Mouse (Mus musculus) intestine, embryonic 14.5 days (tissue): ENCODE results near the gene Inka1. TPM values are rescaled to one million over a fixed set of nuclear protein-coding genes. Genes with fewer than 3 reads are reported as not detected.
A peak's percentile ranks its signal among the peaks of the same experiment; 100 is the strongest.

Experiments
- ATAC-seq: fragments of 200-750 bp; cut with Nextera tagmentation; replicated peaks from 2 replicates; pipeline ENCODE4 v1.8.0; 2017; ENCODE audit warnings: low read depth, moderate number of reproducible peaks, moderate TSS enrichment, moderate library complexity; ENCODE audit not compliant: low FRiP score, low TSS enrichment
- DNase-seq: peaks from one replicate; pipeline ENCODE4 v3.0.0-alpha.2; 2018; ENCODE audit warnings: low spot score
- H3K27ac ChIP-seq: fragments of 300-500 bp; sonication (generic); 2 replicates; pipeline ENCODE4 v1.5.1; 2014; ENCODE audit warnings: low read depth, mild to moderate bottlenecking, control low read depth
- H3K27me3 ChIP-seq: fragments of 300-500 bp; sonication (generic); replicated peaks from 2 replicates; pipeline ENCODE4 v1.6.1; 2014; ENCODE audit warnings: low read length, control low read depth; ENCODE audit not compliant: control insufficient read depth, insufficient read depth
- H3K36me3 ChIP-seq: fragments of 300-500 bp; sonication (generic); 2 replicates; pipeline ENCODE4 v1.6.1; 2014; ENCODE audit warnings: low read length, control low read depth; ENCODE audit not compliant: control insufficient read depth, insufficient read depth
- H3K4me1 ChIP-seq: fragments of 300-500 bp; sonication (generic); replicated peaks from 2 replicates; pipeline ENCODE4 v1.6.1; 2014; ENCODE audit warnings: low read length, control low read depth, mixed read lengths; ENCODE audit not compliant: control insufficient read depth, insufficient read depth
- H3K4me2 ChIP-seq: fragments of 300-500 bp; sonication (generic); 2 replicates; pipeline ENCODE4 v1.6.1; 2014; ENCODE audit warnings: low read length
- H3K4me3 ChIP-seq: fragments of 300-500 bp; sonication (generic); 2 replicates; pipeline ENCODE4 v1.5.1; 2014; ENCODE audit warnings: low read depth, low read length, control low read depth, mixed read lengths
- H3K9ac ChIP-seq: fragments of 300-500 bp; sonication (generic); 2 replicates; pipeline ENCODE4 v1.6.1; 2014; ENCODE audit warnings: mild to moderate bottlenecking, low read length
- H3K9me3 ChIP-seq: fragments of 300-500 bp; sonication (generic); 2 replicates; pipeline ENCODE4 v1.6.1; 2016; ENCODE audit warnings: low read length, control low read depth; ENCODE audit not compliant: control insufficient read depth
- WGBS: fragments of 180-500 bp; shearing (Covaris S2); extraction: QIAGEN DNeasy Blood & Tissue Kit; methylation state at CpG from one replicate; pipeline ENCODE4 v1.1.7; 2014; 5-methylcytosine and 5-hydroxymethylcytosine counted together
- polyA plus RNA-seq: library from polyadenylated mRNA; unstranded; fragments of >200 nt; fragmentation: Nextera tagmentation; extraction: Ambion mirVana; gene quantifications from 2 replicates; pipeline ENCODE4 v1.2.1, GENCODE M21; 2014

Gene Inka1
- polyA plus RNA-seq, 1 experiment from 2014 or later = 58.7 TPM

GRCm38 (mm10) chr9:107981684-107982605 is 3.7 kb downstream of the Inka1 start:
- H3K4me3 ChIP-seq = peak overlapping the region; percentile 80
- H3K4me2 ChIP-seq = peak overlapping the region; percentile 65
- no peaks in the 10 kb centered on the region for H3K9me3 ChIP-seq
- H3K27ac ChIP-seq = peak overlapping the region; percentile 100
- peaks cover 30% of the 10 kb centered on the region for H3K4me1 ChIP-seq
- 0 out of 2 replicates have a peak, but pooled peaks cover 5% of the 10 kb centered on the region for H3K36me3 ChIP-seq
- ATAC-seq (peak; percentile 26; the same call in 1 of the 2 replicates), DNase-seq (peak; percentile 76)
- WGBS = 18% methylated on average over 6 of the region's 7 CpGs
- H3K9ac ChIP-seq = peak overlapping the region; percentile 38
- no peaks in the 10 kb centered on the region for H3K27me3 ChIP-seq

- ATAC-seq (no peak), DNase-seq (no peak)
- Histone ChIP-seq H3K27ac (no peak overlapping the region), H3K9me3 (no peaks in the 10 kb centered on the region), H3K9ac (no peak overlapping the region), H3K27me3 (no peaks in the 10 kb centered on the region), H3K36me3 (no peaks in the 10 kb centered on the region), H3K4me3 (no peak overlapping the region), H3K4me1 (peaks cover 31% of the 10 kb centered on the region), H3K4me2 (no peak overlapping the region)
- 90% methylated on average over 12 of the region's 12 CpGs for WGBS
These were observed 6.9 kb downstream of the Inka1 start for GRCm38 (mm10) chr9:107978815-107979214.

GRCm38 (mm10) chr9:107975399-107976386 is 10.0 kb downstream of the Inka1 start, which contains the start of gene Uba7:
Gene Uba7, plus strand, starts transcription at chr9:107975505.
- no peak; the same call in 1 of the 2 replicates for ATAC-seq
- Histone ChIP-seq H3K9ac (0 out of 2 replicates have a peak within 1 kb of the TSS, but pooled peaks have one; percentile 5), H3K27me3 (no peaks in the 10 kb centered on the region), H3K27ac (peak within 1 kb of the TSS; percentile 54), H3K4me3 (0 out of 2 replicates have a peak within 1 kb of the TSS, but pooled peaks have one; percentile 6), H3K4me2 (peak within 1 kb of the TSS; percentile 34), H3K4me1 (peaks cover 12% of the 10 kb centered on the region), H3K9me3 (no peaks in the 10 kb centered on the region), H3K36me3 (peaks cover 13% of the 10 kb centered on the region)
- peak; percentile 62 for DNase-seq
- 63% methylated on average over 12 of the region's 12 CpGs for WGBS

- H3K9ac ChIP-seq = no peak overlapping the region
- no peaks in the 10 kb centered on the region for H3K9me3 ChIP-seq
- DNase-seq (no peak), ATAC-seq (no peak)
- H3K27me3 ChIP-seq = no peaks in the 10 kb centered on the region
- H3K4me3 ChIP-seq = no peak overlapping the region
- peak overlapping the region; percentile 54 for H3K27ac ChIP-seq
- 79% methylated on average over 10 of the region's 10 CpGs for WGBS
- peaks cover 23% of the 10 kb centered on the region for H3K36me3 ChIP-seq
- no peak overlapping the region for H3K4me2 ChIP-seq
- peaks cover 6% of the 10 kb centered on the region for H3K4me1 ChIP-seq
These were observed 11.0 kb downstream of the Inka1 start for GRCm38 (mm10) chr9:107974491-107975171.

GRCm38 (mm10) chr9:107971690-107972541 is 13.8 kb downstream of the Inka1 start:
- no peaks in the 10 kb centered on the region for H3K27me3 ChIP-seq
- ATAC-seq (no peak), DNase-seq (no peak)
- peaks cover 6% of the 10 kb centered on the region for H3K4me1 ChIP-seq
- H3K36me3 ChIP-seq = peaks cover 33% of the 10 kb centered on the region
- no peak overlapping the region for H3K4me2 ChIP-seq
- 72% methylated on average over 8 of the region's 8 CpGs for WGBS
- no peaks in the 10 kb centered on the region for H3K9me3 ChIP-seq
- no peak overlapping the region for H3K27ac ChIP-seq
- H3K9ac ChIP-seq = no peak overlapping the region
- H3K4me3 ChIP-seq = no peak overlapping the region

GRCm38 (mm10) chr9:107970311-107970710 is 15.4 kb downstream of the Inka1 start:
- H3K4me2 ChIP-seq = no peak overlapping the region
- no peak overlapping the region for H3K9ac ChIP-seq
- DNase-seq = no peak
- no peaks in the 10 kb centered on the region; the same call in 1 of the 2 replicates for H3K4me1 ChIP-seq
- no peak overlapping the region for H3K4me3 ChIP-seq
- WGBS = 87% methylated on average over 5 of the region's 5 CpGs
- no peaks in the 10 kb centered on the region for H3K27me3 ChIP-seq
- H3K36me3 ChIP-seq = peaks cover 33% of the 10 kb centered on the region
- ATAC-seq = no peak
- H3K27ac ChIP-seq = no peak overlapping the region
- H3K9me3 ChIP-seq = no peaks in the 10 kb centered on the region

GRCm38 (mm10) chr9:107968531-107968930 is 17.1 kb downstream of the Inka1 start:
- Histone ChIP-seq H3K9me3 (no peaks in the 10 kb centered on the region), H3K36me3 (peaks cover 39% of the 10 kb centered on the region), H3K4me2 (no peak overlapping the region), H3K27me3 (no peaks in the 10 kb centered on the region), H3K27ac (no peak overlapping the region), H3K9ac (no peak overlapping the region), H3K4me1 (no peaks in the 10 kb centered on the region), H3K4me3 (no peak overlapping the region)
- DNase-seq = no peak
- no peak for ATAC-seq
- 91% methylated on average over 7 of the region's 7 CpGs for WGBS
